Comparison of ENCODE assay signal across 17 mouse cellular contexts in genomic region chr17:87199134-87199533, GRCm38 (mm10).
"Had no signal": no experiment of that assay in that cellular context is flagged by ENCODE, and none has a peak within 500 bp of the region (broad histone marks: within the 10 kb centered on the region; RNA-seq: fewer than 3 reads in every experiment).

No protein-coding gene starts in this region.

- H3K9me3 ChIP-seq: liver, embryonic 12.5 days; midbrain, embryonic 10.5 days; midbrain, embryonic 12.5 days; neural tube, embryonic 13.5 days; neural tube, embryonic 15.5 days had no signal

- H3K36me3 ChIP-seq: liver, embryonic 12.5 days; midbrain, embryonic 10.5 days; midbrain, embryonic 12.5 days; neural tube, embryonic 13.5 days; neural tube, embryonic 15.5 days had no signal

- DNase-seq: midbrain, embryonic 14.5 days; retina, postnatal 1 day; right cerebral cortex, adult 18-20 months; right cerebral cortex, postnatal 25 days; right cerebral cortex, postnatal 4 days; spleen, adult 18-20 months; thymus, adult 18-20 months; thymus, postnatal 14 days; thymus, postnatal 36 days had no signal

- H3K27ac ChIP-seq: liver, embryonic 12.5 days; liver, embryonic 14.5 days; midbrain, embryonic 10.5 days; midbrain, embryonic 12.5 days; neural tube, embryonic 13.5 days; neural tube, embryonic 15.5 days had no signal

- H3K27me3 ChIP-seq: liver, embryonic 12.5 days; midbrain, embryonic 12.5 days; neural tube, embryonic 13.5 days; neural tube, embryonic 15.5 days had no signal

- H3K4me2 ChIP-seq: liver, embryonic 12.5 days; midbrain, embryonic 12.5 days; neural tube, embryonic 13.5 days; neural tube, embryonic 15.5 days had no signal

- H3K9ac ChIP-seq: liver, embryonic 12.5 days; liver, embryonic 14.5 days; midbrain, embryonic 12.5 days; neural tube, embryonic 13.5 days; neural tube, embryonic 15.5 days had no signal

- H3K4me3 ChIP-seq: liver, embryonic 12.5 days; midbrain, embryonic 10.5 days; midbrain, embryonic 12.5 days; myocyte; neural tube, embryonic 13.5 days; neural tube, embryonic 15.5 days had no signal

- ATAC-seq: liver, embryonic 12.5 days; midbrain, embryonic 16.5 days had no signal
